Mouse (Mus musculus) liver, adult 2 months (tissue): Measurements from ENCODE around the gene Asf1b. TPM values are rescaled to one million over a fixed set of nuclear protein-coding genes. Genes with fewer than 3 reads are reported as not detected.

Source experiments
- DNase-seq: peaks from one replicate; pipeline ENCODE4 v3.0.0-alpha.2; 2011; ENCODE audit warnings: low read depth, low spot score; ENCODE audit errors: extremely low read depth
- H3K27ac ChIP-seq: fragments of 200-500 bp; replicated peaks from 2 replicates; pipeline ENCODE4 v1.5.1; 2012; ENCODE audit warnings: low read depth, mild to moderate bottlenecking, control low read depth, inconsistent platforms, low read length; ENCODE audit not compliant: insufficient read depth
- H3K27me3 ChIP-seq: fragments of 200-500 bp; 2 replicates; pipeline ENCODE4 v1.6.1; 2012; ENCODE audit warnings: mild to moderate bottlenecking, moderate library complexity, low read length, inconsistent platforms; ENCODE audit not compliant: control insufficient read depth, insufficient read depth
- H3K36me3 ChIP-seq: fragments of 200-500 bp; 2 replicates; pipeline ENCODE4 v1.6.1; 2012; ENCODE audit warnings: low read length, inconsistent platforms; ENCODE audit not compliant: control insufficient read depth, insufficient read depth
- H3K4me1 ChIP-seq: fragments of 200-500 bp; 2 replicates; pipeline ENCODE4 v1.6.1; 2011; ENCODE audit warnings: low read length; ENCODE audit not compliant: control insufficient read depth, insufficient read depth
- H3K4me3 ChIP-seq: fragments of 200-500 bp; 2 replicates; pipeline ENCODE4 v1.5.1; 2011; ENCODE audit warnings: low read depth, mild to moderate bottlenecking, control low read depth, low read length, moderate library complexity; ENCODE audit not compliant: insufficient read depth
- H3K79me2 ChIP-seq: fragments of 200-500 bp; 2 replicates; pipeline ENCODE4 v1.6.1; 2012; ENCODE audit warnings: inconsistent platforms, mild to moderate bottlenecking, low read length, moderate library complexity; ENCODE audit not compliant: control insufficient read depth, insufficient read depth
- H3K9ac ChIP-seq: fragments of 200-500 bp; 2 replicates; pipeline ENCODE4 v1.6.1; 2012; ENCODE audit warnings: low read depth, mild to moderate bottlenecking, control low read depth, inconsistent platforms, low read length
- CTCF ChIP-seq: fragments of 200-500 bp; IDR thresholded peaks from 2 replicates; pipeline ENCODE4 v1.5.1; 2011; ENCODE audit warnings: low read depth, low read length, control low read depth
- POLR2A ChIP-seq: fragments of 200-500 bp; IDR thresholded peaks from 2 replicates; pipeline ENCODE4 v1.6.1; 2011; ENCODE audit warnings: low read length, control low read depth; ENCODE audit not compliant: insufficient read depth; ENCODE audit errors: extremely low read depth
- WGBS: fragments of 180-500 bp; shearing (Covaris S2); methylation state at CpG from one replicate; pipeline ENCODE4 v1.1.7; 2018; 5-methylcytosine and 5-hydroxymethylcytosine counted together
- polyA plus RNA-seq: library from polyadenylated mRNA; depleted of rRNA; stranded (reverse); fragments of >200 nt; gene quantifications from 2 replicates; pipeline ENCODE4 v1.2.3, GENCODE M21; 2012
- total RNA-seq: library from RNA; depleted of rRNA; stranded (reverse); fragments of >200 nt; gene quantifications from 2 replicates; pipeline ENCODE4 v1.2.3, GENCODE M21; 2014

Gene Asf1b
- total and polyA plus RNA-seq, 2 experiments: 0.37 to 1.4 TPM

DNA sequence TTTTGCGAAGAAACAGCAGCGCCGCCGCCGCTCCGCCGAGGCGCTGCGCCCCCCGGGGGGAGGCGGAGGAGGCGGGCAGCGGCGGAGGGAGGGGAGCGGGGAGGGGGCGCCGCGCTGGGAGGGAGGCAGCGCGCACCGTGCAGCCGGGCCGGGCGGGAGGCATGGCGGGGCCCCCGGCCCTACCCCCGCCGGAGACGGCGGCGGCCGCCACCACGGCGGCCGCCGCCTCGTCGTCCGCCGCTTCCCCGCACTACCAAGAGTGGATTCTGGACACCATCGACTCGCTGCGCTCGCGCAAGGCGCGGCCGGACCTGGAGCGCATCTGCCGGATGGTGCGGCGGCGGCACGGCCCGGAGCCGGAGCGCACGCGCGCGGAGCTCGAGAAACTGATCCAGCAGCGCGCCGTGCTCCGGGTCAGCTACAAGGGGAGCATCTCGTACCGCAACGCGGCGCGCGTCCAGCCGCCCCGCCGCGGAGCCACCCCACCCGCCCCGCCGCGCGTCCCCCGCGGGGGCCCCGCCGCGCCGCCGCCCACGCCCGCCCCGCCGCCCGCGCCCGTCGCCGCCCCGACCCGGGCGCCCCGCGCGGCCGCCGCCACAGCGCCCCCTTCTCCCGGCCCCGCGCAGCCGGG is 42.3 kb downstream of the Asf1b start, which contains the start of gene Samd1:
Gene Samd1 (plus strand): TSS at position 162 of the 631 bp plus-strand sequence.
- Histone ChIP-seq H3K79me2 (no peaks in the 10 kb centered on the region), H3K4me3 (peak within 1 kb of the TSS; percentile 91), H3K27ac (peak within 1 kb of the TSS; percentile 84), H3K36me3 (no peaks in the 10 kb centered on the region; the same call in 1 of the 2 replicates), H3K27me3 (no peaks in the 10 kb centered on the region), H3K9ac (peak within 1 kb of the TSS; percentile 99), H3K4me1 (peaks cover 12% of the 10 kb centered on the region)
- no peak for DNase-seq
- WGBS: 17% methylated on average over 101 of the region's 112 CpGs
- TF ChIP-seq CTCF (no peak), POLR2A (no peak)

DNA sequence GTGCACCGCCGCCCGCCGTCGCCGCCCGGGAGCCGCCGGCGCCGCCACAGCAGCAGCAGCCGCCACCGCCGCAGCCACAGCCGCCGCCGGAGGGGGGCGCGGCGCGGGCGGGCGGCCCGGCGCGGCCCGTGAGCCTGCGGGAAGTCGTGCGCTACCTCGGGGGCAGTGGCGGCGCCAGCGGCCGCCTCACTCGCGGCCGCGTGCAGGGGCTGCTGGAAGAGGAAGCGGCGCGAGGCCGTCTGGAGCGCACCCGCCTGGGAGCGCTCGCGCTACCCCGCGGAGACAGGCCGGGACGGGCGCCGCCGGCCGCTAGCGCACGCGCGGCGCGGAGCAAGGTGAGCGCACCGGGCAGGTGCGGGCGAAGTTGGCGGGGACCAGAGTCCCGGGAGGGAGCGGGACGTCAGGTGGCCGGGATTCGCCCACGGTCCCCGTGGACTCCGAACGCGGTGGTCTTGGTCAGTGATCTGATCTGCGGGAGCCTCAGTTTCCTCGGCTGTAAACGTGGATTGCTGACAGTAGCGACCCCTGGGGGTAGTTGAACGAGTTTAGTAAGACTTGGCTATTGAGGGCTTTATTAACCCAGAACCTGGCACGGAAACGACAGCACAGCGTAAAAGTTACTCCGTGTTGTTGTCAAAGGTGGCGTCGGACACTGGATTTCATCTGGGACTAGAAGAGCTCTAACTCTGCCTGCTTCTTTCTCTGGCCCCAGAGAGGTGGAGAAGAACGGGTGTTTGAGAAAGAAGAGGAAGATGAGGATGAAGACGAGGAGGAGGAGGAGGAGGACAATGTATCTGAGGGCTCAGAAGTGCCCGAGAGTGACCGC is 43.1 kb downstream of the Asf1b start:
- H3K4me1 ChIP-seq: peaks cover 21% of the 10 kb centered on the region
- peak; percentile 70 for DNase-seq

DNA sequence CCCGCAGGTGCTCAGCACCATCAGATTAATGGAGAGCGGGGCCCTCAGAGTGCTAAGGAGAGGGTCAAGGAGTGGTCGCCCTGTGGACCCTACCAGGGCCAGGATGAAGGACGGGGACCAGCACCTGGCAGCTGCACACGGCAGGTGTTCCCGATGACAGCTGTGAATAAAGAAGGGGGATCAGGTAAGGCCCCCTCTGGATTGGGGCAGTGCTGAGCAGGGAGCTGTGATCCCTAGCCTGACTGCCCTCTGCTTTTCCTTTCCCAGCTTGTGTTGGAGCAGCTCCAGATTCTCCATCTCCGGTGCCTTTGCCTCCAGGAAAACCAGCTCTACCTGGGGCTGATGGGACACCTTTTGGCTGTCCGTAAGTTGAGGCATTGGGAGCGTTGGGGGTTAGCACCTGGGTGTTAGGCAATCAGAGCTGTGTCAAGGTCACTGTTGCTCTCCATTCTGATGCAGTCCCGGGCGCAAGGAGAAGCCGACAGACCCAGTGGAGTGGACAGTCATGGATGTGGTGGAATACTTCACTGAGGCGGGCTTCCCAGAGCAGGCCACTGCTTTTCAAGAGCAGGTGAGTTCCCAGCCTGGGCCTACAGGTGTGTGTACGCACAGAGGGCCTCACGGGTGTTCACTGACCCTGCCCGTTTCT is 43.9 kb downstream of the Asf1b start:
- WGBS: 40% methylated on average over 16 of the region's 16 CpGs
- no peaks in the 10 kb centered on the region for H3K27me3 ChIP-seq
- H3K9ac ChIP-seq: peak overlapping the region; percentile 82; the same call in 1 of the 2 replicates
- H3K79me2 ChIP-seq: no peaks in the 10 kb centered on the region
- H3K27ac ChIP-seq: no peak overlapping the region
- peak; percentile 58 for DNase-seq
- TF ChIP-seq CTCF: no peak
- TF ChIP-seq POLR2A: no peak
- no peaks in the 10 kb centered on the region; the same call in 1 of the 2 replicates for H3K36me3 ChIP-seq
- no peak overlapping the region for H3K4me3 ChIP-seq
- H3K4me1 ChIP-seq: peaks cover 25% of the 10 kb centered on the region

More for the DNA sequence above, 43.1 kb downstream of the Asf1b start:
- peak overlapping the region; percentile 63 for H3K27ac ChIP-seq
- no peaks in the 10 kb centered on the region; the same call in 1 of the 2 replicates for H3K36me3 ChIP-seq
- H3K79me2 ChIP-seq: no peaks in the 10 kb centered on the region
- no peaks in the 10 kb centered on the region for H3K27me3 ChIP-seq
- peak overlapping the region; percentile 82 for H3K9ac ChIP-seq
- 10% methylated on average over 89 of the region's 92 CpGs for WGBS
- peak overlapping the region; percentile 71 for H3K4me3 ChIP-seq
- TF ChIP-seq POLR2A: no peak
- no peak for TF ChIP-seq CTCF

DNA sequence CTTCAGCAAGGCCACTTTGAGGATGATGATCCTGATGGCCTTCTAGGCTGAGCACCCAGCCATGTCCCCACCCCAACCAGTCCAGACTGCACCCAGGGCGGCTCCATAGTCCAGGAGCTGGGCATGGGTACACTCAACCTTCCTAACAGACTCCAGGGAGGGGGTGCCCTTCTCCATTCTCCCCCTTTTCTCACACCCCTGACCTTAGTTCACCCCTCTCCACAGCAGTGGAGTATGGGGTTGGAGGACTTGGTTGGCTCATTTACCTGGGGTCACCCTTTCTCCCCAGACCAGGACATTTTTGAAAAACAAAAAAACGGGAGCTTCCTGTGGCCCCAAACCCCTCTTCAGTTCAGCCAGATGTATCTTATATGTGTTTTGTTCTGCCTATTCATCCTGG is 44.5 kb downstream of the Asf1b start:
- no peaks in the 10 kb centered on the region for H3K79me2 ChIP-seq
- no peak overlapping the region for H3K9ac ChIP-seq
- H3K36me3 ChIP-seq: no peaks in the 10 kb centered on the region; the same call in 1 of the 2 replicates
- TF ChIP-seq CTCF (no peak), POLR2A (no peak)
- WGBS: 91% methylated on average over 2 of the region's 2 CpGs
- DNase-seq: no peak
- peaks cover 25% of the 10 kb centered on the region for H3K4me1 ChIP-seq
- H3K27me3 ChIP-seq: no peaks in the 10 kb centered on the region
- H3K4me3 ChIP-seq: no peak overlapping the region
- no peak overlapping the region for H3K27ac ChIP-seq

DNA sequence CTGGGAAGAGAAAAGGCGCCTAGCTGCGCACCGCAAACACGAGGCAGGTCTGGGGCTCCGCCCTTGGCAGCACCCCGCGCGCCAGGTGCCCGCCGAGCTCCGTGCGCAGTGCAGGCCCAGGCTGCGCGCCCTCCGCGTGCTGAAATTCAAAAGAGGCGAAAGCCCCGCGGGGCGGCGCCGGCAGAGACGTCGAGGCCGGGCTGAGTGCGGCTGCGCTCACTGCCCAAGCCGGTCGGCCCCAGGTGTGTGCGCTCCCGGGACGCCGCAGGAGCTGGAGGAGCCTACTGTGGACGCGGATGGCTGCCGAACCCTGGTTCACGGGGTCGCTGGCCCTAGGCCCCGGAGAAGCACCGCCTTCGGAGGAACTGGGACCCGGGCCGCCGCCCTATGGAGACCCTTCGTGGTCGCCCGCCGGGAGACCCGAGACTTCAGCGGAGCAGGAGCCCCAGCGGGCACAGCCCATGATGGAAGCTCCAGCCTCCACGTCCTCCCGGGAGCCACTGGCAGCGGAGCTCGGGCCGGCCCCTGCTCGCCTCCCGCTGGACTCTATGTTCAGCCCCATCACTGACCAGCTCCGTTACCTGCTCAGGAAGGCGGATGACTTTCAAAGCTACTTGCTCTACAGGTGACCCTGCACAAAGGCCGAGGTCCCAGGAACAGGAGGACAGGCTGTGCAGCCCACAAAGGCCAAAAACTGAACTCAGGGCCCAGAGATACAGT is 46.1 kb downstream of the Asf1b start, which contains the start of gene 1700067K01Rik:
Gene 1700067K01Rik (plus strand): TSS at position 222 of the 720 bp plus-strand sequence.
- TF ChIP-seq CTCF: no peak
- TF ChIP-seq POLR2A: no peak
- H3K27ac ChIP-seq: no peak within 1 kb of the TSS
- H3K4me1 ChIP-seq: peaks cover 27% of the 10 kb centered on the region
- no peak within 1 kb of the TSS for H3K4me3 ChIP-seq
- H3K79me2 ChIP-seq: no peaks in the 10 kb centered on the region
- 82% methylated on average over 61 of the region's 61 CpGs for WGBS
- no peak within 1 kb of the TSS for H3K9ac ChIP-seq
- DNase-seq: no peak
- no peaks in the 10 kb centered on the region for H3K36me3 ChIP-seq
- no peaks in the 10 kb centered on the region for H3K27me3 ChIP-seq
